Mouse (Mus musculus) C2C12 (cell line): ENCODE results near the gene Il25.

Experiments used
- CEBPB ChIP-seq: IDR thresholded peaks from one replicate; pipeline ENCODE4 v1.6.1; 2011; ENCODE audit warnings: low read depth, mild to moderate bottlenecking, control low read depth, moderate library complexity
- CTCF ChIP-seq: IDR thresholded peaks from one replicate; pipeline ENCODE4 v1.5.1; 2011; ENCODE audit not compliant: control insufficient read depth, insufficient read depth, insufficient read length
- MAX ChIP-seq: IDR thresholded peaks from one replicate; pipeline ENCODE4 v1.6.1; 2011; ENCODE audit warnings: mild to moderate bottlenecking, control low read depth
- MYOD1 ChIP-seq: IDR thresholded peaks from one replicate; pipeline ENCODE4 v1.6.1; 2011; ENCODE audit warnings: low read depth; ENCODE audit not compliant: control insufficient read depth, insufficient read length
- USF1 ChIP-seq: IDR thresholded peaks from one replicate; pipeline ENCODE4 v1.6.1; 2011; ENCODE audit warnings: low read depth, mild to moderate bottlenecking, control low read depth, moderate library complexity

DNA sequence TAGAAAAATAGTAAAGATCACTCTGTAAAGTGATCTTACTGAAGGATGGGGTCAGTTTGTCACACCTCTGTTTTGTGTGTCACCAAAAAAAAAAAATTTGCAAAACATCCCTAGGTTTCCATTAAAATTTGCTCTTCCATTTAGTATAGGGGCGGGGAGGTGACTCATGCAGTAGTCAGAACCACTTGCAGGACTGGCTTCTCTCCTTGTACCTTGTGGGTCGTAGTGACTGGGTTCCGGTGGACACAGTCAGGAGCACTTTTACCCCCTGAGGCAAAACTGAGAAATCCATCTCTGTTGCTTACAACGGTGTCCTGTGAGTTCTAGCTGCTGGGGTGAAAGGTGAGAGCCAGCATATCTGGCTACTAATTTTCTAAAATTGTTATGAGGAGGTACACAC, 28.9 kb upstream of the Il25 start:
- TF ChIP-seq MAX: no peak
- no peak for TF ChIP-seq CEBPB
- TF ChIP-seq MYOD1: no peak
- TF ChIP-seq CTCF: no peak
- no peak for TF ChIP-seq USF1
